Mouse (Mus musculus) CH12.LX (cell line): Measurements from ENCODE around the gene Pknox2.

Experiments
- CTCF ChIP-seq, 2 experiments: IDR thresholded peaks in 1 of 2; conservative IDR thresholded peaks in 1 of 2; 2 replicates each; pipeline ENCODE4 v1.5.1; 2011 to 2012; ENCODE audit warnings: low read depth in 2 of 2, low read length in 2 of 2, improper control_type of control experiment in 1 of 2, inconsistent platforms in 1 of 2, mild to moderate bottlenecking in 1 of 2, moderate library complexity in 1 of 2
- GABPA ChIP-seq: IDR thresholded peaks from 2 replicates; pipeline ENCODE4 v1.6.1; 2012; ENCODE audit warnings: low read depth, low read length, improper control_type of control experiment, inconsistent platforms; ENCODE audit not compliant: insufficient replicate concordance
- HCFC1 ChIP-seq: IDR thresholded peaks from 2 replicates; pipeline ENCODE4 v1.6.1; 2012; ENCODE audit warnings: low read depth, mild to moderate bottlenecking, inconsistent platforms, low read length, improper control_type of control experiment
- MAFK ChIP-seq: IDR thresholded peaks from 2 replicates; pipeline ENCODE4 v1.6.1; 2011; ENCODE audit warnings: low read length, improper control_type of control experiment; ENCODE audit not compliant: insufficient replicate concordance
- MAX ChIP-seq: IDR thresholded peaks from 2 replicates; pipeline ENCODE4 v1.6.1; 2011; ENCODE audit warnings: low read length, improper control_type of control experiment
- MEF2A ChIP-seq: IDR thresholded peaks from 2 replicates; pipeline ENCODE4 v1.6.1; 2014; ENCODE audit warnings: low read depth, mild to moderate bottlenecking, inconsistent platforms, low read length, improper control_type of control experiment, borderline replicate concordance
- POLR2A ChIP-seq: IDR thresholded peaks from 2 replicates; pipeline ENCODE4 v1.6.1; 2011; ENCODE audit warnings: low read depth, mild to moderate bottlenecking, improper control_type of control experiment, low read length
- USF1 ChIP-seq: IDR thresholded peaks from 2 replicates; pipeline ENCODE4 v1.6.1; 2014; ENCODE audit warnings: low read depth, mild to moderate bottlenecking, inconsistent platforms, low read length, improper control_type of control experiment
- ZMIZ1 ChIP-seq: IDR thresholded peaks from 2 replicates; pipeline ENCODE4 v1.6.1; 2012; ENCODE audit warnings: low read depth, mild to moderate bottlenecking, inconsistent platforms, low read length, improper control_type of control experiment

DNA sequence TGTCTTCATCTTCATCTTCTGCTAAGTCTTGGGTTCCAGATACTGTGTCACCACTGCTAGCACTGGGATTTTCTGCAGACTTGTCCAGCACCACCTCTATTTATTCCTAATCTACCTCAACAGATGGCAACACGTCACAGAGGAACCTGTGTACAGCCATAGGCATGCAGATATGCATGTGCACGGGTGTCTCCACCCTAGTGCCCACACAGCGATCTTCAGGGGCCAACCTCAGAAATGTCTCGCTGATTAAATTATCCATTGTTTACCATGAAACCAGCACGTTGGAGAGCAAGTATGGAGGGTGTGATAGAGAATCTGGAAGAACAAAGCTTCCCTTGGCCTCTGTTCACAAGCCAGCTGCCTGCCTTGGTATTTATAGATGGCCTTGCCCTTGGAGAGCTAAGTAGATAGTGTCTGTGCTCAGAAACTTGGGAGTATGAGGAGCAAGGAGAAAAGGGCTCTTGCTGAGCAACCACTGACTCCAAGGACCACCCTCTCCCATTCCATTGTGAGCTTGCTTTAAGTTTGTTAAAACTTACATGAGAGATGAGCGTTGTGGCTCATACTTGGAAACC is 253.7 kb downstream of the Pknox2 start:
- TF ChIP-seq HCFC1 (no peak), MEF2A (no peak), ZMIZ1 (no peak), GABPA (no peak), POLR2A (no peak), USF1 (no peak), CTCF (conservative IDR thresholded peaks at IDR 0.05 in 1 of 2, IDR thresholded peaks at IDR 0.05 in 1 of 2; ENCODE audit: low read depth in 2 of 2, low read length in 2 of 2) (no peak), MAFK (no peak), MAX (no peak)
